Mouse (Mus musculus): ENCODE data around the gene Cdc42bpa.

- TF ChIP-seq CTCF (IDR thresholded peaks at IDR 0.05; ENCODE audit: low read depth) = no peak
- no peak for TF ChIP-seq EP300 (IDR thresholded peaks at IDR 0.05; ENCODE audit: low read depth)
Measured at GRCm38 (mm10) chr1:179953251-179953650, 7.0 kb upstream of the Cdc42bpa start.
